Mouse (Mus musculus): ENCODE results near the gene Clpsl2. TPM values are rescaled to one million over a fixed set of nuclear protein-coding genes. Genes with fewer than 3 reads are reported as not detected.

Gene Clpsl2
- polyA plus RNA-seq (2017; shearing (Covaris generic)) = not detected

DNA sequence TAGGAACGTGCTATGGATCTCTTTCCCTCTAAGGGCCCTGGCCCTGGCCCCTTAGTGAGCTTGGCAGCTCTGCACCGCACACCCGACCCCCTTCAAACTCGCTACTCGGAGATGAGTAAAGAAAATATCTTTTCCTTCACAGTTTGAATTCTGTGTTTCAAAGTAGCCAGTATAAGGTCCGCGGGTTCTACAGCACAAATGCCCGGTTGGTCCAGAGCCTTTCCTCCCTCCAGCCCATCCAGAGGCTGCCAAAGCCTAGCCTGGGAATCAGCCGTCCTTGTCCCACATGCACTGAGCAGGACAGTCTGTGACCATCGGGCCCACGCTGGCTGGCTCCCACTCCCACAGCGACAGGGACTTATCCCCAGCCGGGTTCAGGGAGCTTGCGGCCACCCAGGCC is at the start of gene Clpsl2:
Gene Clpsl2, plus strand, starts transcription at position 301 of the 400 bp plus-strand sequence.

DNA sequence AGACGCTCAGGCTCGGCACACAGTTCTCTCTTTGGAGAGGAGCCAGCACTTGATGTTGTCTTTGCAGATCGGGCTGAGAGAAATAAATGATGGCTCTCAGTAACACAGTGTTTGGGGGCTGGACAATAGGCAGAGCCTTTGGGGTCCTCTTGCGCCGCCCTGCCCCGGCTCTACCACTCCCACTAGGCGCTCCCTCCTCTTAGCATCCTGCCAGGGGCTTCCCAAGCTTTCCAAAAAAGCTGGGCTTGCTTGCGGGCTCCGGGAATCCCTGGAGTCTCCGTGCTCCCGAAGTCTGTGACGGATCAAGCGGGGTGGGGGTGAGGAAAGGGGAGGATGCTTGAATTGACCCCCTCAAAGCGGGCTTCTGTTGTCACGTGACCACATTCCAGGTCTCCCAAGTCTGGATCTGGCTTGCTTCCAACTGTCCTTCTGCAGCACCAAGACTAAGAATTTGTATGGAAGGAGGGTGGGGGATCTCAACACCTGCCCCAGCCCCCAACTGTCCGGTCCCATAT is 31.7 kb upstream of the Clpsl2 start, which contains the start of gene Fkbp5:
Gene Fkbp5, minus strand, starts transcription at position 87 of the 515 bp plus-strand sequence.

DNA sequence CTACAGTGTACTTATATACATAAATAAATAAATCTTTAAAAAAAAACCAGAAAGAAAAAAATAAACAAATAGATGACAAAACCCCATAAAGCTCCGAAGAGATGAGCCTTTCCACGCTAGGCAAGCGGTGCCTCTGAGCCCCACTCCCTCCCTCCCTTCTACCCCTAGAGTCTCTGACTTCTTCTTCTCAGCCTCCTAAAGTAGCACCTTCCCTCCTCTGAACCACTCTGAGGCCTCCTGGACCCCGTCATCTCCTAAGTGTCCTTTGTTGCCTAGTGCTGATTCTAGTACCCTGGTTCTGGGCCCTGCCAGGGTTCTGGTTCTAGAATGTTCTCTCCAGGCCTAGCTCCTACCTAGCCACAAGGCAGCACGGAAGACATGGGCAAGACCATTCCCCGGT is 18.7 kb upstream of the Clpsl2 start, which contains the start of gene Armc12:
Gene Armc12, plus strand, starts transcription at position 301 of the 400 bp plus-strand sequence.

DNA sequence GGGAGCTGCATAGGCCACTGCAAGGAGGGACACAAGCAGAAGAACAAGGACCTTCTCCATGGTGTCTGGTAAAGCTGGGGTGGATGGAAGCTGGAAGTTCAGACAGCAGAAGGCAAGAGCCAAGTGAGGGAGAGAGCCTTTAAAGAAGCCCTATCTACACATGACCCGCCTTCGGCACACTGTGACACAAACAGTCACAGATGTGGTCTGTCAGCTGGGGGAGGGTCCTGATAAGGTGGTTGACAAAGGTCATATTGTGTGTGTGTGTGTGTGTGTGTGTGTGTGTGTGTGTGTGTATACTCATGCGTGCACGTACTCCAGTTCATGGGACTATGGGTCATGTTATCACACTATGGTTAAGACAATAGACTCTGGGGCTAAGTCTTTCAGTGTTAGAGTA is 11.4 kb downstream of the Clpsl2 start, which contains the start of gene Clps:
Gene Clps, minus strand, starts transcription at position 169 of the 400 bp plus-strand sequence.

DNA sequence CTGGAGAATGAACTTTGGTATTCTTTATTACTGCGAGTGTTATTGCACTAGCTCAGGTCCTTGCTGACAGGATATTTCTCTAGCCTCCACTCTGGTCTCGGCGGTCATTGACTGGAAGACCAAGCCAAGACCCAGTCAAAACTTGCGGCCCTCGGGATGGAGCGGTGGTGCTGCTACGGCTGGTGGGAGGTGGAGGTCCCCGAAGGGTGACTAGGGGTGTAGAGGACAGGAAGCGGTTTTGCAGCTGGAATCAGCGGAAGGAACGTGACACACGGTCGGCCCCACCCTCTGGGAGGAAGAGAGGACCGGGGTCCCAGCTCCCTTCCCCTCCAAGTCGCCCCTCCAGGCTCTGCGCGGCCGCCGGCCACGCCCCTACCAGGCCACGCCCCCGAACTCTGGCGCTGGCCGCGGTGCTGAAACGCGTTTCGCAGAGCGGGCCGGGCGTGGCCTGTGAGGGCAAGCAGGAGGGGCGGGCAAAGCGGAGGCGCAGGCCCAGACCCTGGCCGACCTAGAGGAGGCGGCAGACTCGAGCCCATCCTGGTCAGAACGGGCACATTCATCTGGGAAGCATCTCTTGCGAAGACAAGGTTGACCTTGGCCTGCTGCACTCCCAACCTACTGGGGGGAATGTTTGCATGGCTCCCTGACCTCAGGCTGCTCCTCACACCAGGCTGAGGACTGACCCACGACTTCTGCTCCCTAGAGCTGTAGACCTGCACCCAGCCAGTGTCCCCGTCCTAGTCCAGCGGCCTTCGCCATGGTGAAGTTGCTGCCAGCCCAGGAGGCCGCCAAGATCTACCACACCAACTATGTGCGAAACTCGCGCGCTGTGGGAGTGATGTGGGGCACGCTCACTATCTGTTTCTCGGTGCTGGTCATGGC is 26.3 kb downstream of the Clpsl2 start, which contains the start of gene Lhfpl5:
Gene Lhfpl5, plus strand, starts transcription at position 398 of the 882 bp plus-strand sequence.

Other genes starting within 250 kb of the Clpsl2 start
- gene Fance, start 235.9 kb upstream of the Clpsl2 start, polyA plus RNA-seq (2017; shearing (Covaris generic)) = 10 to 100 TPM; 30.2 to 33.6 TPM
- gene Rpl10a, start 220.9 kb upstream of the Clpsl2 start, polyA plus RNA-seq (2017; shearing (Covaris generic)) = 100 to 1,000 TPM; 295 TPM
- gene Tead3, start 198.6 kb upstream of the Clpsl2 start, polyA plus RNA-seq (2017; shearing (Covaris generic)) = under 1 TPM; 0.25 to 0.53 TPM
- 1 to 10 TPM in 1 of 2 experiments, under 1 TPM in 1; 0.40 to 1.8 TPM for gene Tulp1, start 184.2 kb upstream of the Clpsl2 start, polyA plus RNA-seq (2017; shearing (Covaris generic))
- 100 to 1,000 TPM; 104 TPM for gene Fkbp5, start 31.9 kb upstream of the Clpsl2 start, polyA plus RNA-seq (2017; shearing (Covaris generic))
- gene Armc12, start 18.6 kb upstream of the Clpsl2 start, polyA plus RNA-seq (2017; shearing (Covaris generic)) = 1 to 10 TPM in 1 of 2 experiments, under 1 TPM in 1; 0.12 to 1.2 TPM
- not detected for gene Clps, start 11.4 kb downstream of the Clpsl2 start, polyA plus RNA-seq (2017; shearing (Covaris generic))
- gene Lhfpl5, start 26.2 kb downstream of the Clpsl2 start, polyA plus RNA-seq (2017; shearing (Covaris generic)) = 1 to 10 TPM in 1 of 2 experiments, under 1 TPM in 1; 0.86 to 1.8 TPM
- gene Srpk1, start 73.3 kb downstream of the Clpsl2 start, polyA plus RNA-seq (2017; shearing (Covaris generic)) = 100 to 1,000 TPM; 160 to 211 TPM
- 1 to 10 TPM in 1 of 2 experiments, under 1 TPM in 1; 0.27 to 1.2 TPM for gene Slc26a8, start 140.8 kb downstream of the Clpsl2 start, polyA plus RNA-seq (2017; shearing (Covaris generic))
- 100 to 1,000 TPM in 1 of 2 experiments, 10 to 100 TPM in 1; 91.4 to 156 TPM for gene Mapk14, start 141.9 kb downstream of the Clpsl2 start, polyA plus RNA-seq (2017; shearing (Covaris generic))
- 1 to 10 TPM; 8.7 to 8.9 TPM for gene AC170998.1, start 176.7 kb downstream of the Clpsl2 start, polyA plus RNA-seq (2017; shearing (Covaris generic))
- under 1 TPM; 0.24 to 0.72 TPM for gene Mapk13, start 219.9 kb downstream of the Clpsl2 start, polyA plus RNA-seq (2017; shearing (Covaris generic))